Mouse (Mus musculus): ENCODE measurements at regions not wholly inside any gene's neighbourhood (a gene's known extent, or its start where the extent isn't known, plus 50 kb on each side); places are given as distances from the start of the nearest gene placed in this dataset.

- no peak for DNase-seq (ENCODE audit: low spot score in 2 of 2)
Measured at GRCm38 (mm10) chr12:119027701-119028100, 61.5 kb upstream of the Abcb5 start.

- DNase-seq (ENCODE audit: low spot score in 2 of 2) = peak in 1 of 2 experiments; percentile 41
Measured at GRCm38 (mm10) chr12:119026311-119026710, 60.1 kb upstream of the Abcb5 start.

- DNase-seq (ENCODE audit: low spot score in 2 of 2) = no peak
Measured at GRCm38 (mm10) chr12:119024063-119024462, 57.8 kb upstream of the Abcb5 start.

All from heart, adult 9 months (tissue).